Mouse (Mus musculus) megakaryocyte progenitor cell, adult 5-6 weeks (primary cell): ENCODE measurements around the gene Rgs3. TPM values are rescaled to one million over a fixed set of nuclear protein-coding genes. Genes with fewer than 3 reads are reported as not detected.
A peak's percentile ranks its signal among the peaks of the same experiment; 100 is the strongest.

Experiments used
- ATAC-seq: replicated peaks from 2 replicates; pipeline ENCODE4 v1.8.0; 2016; ENCODE audit warnings: mild to moderate bottlenecking, moderate TSS enrichment, inconsistent platforms; ENCODE audit not compliant: poor library complexity
- total RNA-seq, 2 experiments: library from RNA; stranded (forward) in 1 of 2; stranded (reverse) in 1 of 2; fragments of 157-497, 149-512 nt in 1 of 2; fragments of 200-1000 nt in 1 of 2; gene quantifications; 2 replicates each; pipeline versions ENCODE4 v1.2.3 to v1.2.4; 2015 to 2017

The Rgs3 gene
- total RNA-seq, 2 experiments from 2014 or later = 4.2 to 10.8 TPM

- ATAC-seq = no peak
Measured at GRCm38 (mm10) chr4:62544801-62545200, 14.8 kb upstream of the Rgs3 start.

- ATAC-seq = no peak
Measured at GRCm38 (mm10) chr4:62551966-62552365, 7.7 kb upstream of the Rgs3 start.

GRCm38 (mm10) chr4:62557436-62557835 is 2.2 kb upstream of the Rgs3 start:
- ATAC-seq = no peak

DNA sequence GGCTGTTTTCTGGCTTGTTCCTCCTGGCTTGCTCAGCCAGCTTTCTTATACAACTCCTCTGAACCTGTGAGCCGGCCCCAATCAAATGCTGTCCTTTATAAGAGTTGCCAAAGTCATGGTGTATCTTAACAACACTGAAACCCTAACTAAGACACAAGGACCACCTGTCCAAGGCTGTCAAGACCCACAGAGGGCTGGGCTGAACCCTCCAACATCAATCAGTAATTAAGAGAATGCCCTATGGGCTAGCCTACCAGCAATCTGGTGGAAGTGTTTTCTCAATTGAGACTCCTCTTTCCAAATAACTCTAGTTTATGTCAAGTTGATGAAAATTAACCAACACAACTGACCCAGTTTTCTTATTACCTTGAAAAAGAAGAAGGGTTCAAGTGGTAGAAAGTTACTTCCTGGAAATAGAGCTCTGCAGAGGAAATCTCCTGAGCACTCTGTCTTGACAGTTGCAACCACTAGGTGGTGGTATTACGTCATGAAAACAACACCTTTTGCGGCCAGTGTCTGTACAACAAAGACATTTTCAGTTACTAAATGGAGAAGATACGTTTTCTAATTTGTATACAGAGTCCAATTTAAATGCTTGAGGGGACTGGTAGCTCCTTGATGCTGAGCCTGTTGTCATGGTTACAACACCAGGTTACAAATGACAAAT is 1.4 kb downstream of the Rgs3 start:
- peak; percentile 95 for ATAC-seq

GRCm38 (mm10) chr4:62561630-62562001 is 2.0 kb downstream of the Rgs3 start:
- ATAC-seq = no peak

DNA sequence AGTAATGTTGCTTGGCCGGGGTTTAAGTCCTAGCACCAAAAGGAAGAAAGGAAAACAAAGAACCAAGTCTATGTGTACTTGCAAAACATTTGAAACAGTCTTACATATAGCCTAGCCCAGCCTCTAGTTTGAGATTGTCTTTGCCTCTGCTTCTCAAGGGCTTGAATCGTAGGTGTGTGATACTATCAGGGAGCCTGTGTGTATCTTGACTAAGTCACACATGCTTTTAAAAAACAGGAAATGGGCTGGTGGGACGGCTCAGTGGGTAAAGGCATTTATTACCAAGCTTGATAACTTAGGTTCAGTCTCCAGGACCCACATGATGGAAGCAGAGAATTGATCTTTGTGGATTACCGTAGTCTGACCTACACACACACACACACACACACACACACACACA is 2.4 kb downstream of the Rgs3 start:
- no peak for ATAC-seq

DNA sequence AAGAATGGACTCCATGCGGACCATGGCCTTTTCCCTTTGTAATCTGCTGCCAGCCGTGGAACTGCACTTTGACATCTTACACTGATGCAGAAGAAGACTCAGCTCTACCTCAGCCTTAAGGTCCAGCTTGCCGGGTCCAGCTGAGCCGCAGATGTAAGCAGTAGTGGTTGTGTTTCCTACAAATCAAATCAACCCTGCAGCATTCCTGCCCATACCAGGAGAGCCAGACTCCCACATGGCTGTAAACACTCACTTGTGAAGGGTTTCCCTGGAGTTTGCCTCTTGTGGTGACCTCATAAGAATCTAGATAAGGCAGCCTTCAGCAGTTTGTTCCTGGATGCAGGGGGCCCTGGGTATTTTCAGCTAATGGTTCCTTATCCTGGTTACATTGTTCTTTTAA is 6.9 kb downstream of the Rgs3 start:
- ATAC-seq = no peak

DNA sequence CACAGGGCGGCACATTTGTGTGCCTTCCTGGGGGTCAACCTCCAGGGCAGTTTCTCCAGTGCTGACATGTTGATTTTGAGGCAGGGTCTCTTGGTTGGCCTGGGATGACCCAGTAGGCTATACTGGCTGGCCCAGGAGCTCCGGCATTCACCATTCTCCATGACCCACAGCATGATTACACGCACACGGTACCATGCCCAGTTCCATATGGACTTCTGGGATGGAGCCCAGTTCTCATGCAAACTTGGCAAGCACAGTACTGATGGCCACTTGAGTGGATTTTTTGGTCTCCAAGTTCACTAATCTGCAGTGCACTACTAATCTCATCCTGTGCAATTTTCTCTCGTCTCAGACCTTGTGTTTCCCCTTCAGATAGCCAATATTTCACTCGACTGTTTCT is 8.0 kb downstream of the Rgs3 start:
- no peak for ATAC-seq

GRCm38 (mm10) chr4:62568359-62568758 is 8.7 kb downstream of the Rgs3 start:
- ATAC-seq = no peak

DNA sequence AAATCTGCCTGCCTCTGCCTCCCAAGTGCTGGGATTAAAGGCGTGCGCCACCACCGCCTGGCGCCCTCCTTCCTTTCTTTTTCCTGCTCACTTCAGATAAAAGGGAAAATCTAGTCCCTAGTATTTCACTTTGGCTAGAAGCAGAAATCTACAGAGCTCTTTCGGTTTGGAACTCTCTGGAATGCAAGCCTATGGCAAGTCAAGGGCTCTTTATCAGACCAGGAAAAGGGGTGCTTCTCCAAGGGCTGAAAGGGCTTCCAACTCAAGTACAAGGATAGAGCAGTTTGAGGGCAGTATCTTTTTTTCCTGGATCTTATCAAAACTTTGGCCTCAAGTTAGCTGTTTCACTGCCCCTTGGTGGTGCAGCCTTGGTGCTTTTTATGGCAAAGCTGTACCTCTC is 10.0 kb downstream of the Rgs3 start:
- ATAC-seq = no peak

DNA sequence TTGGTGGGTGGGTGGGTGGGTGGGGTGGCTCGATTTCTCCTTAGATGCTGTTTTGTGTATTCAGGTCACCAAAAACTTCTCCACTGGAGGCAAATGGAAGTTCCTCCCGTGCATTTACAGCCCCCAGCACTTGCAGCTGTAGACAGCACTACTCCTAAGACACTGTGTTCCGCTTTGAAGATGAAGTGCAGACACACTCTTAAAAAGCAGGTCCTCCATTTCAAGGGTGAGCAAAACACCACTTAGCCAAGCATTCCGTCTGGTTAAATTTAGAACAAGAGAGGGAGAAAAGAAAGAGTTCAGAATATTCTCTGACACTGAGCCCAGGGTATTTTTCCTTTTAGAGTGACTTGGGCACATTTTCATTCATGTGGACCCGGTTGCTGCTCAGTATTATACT is 10.4 kb downstream of the Rgs3 start:
- no peak for ATAC-seq

DNA sequence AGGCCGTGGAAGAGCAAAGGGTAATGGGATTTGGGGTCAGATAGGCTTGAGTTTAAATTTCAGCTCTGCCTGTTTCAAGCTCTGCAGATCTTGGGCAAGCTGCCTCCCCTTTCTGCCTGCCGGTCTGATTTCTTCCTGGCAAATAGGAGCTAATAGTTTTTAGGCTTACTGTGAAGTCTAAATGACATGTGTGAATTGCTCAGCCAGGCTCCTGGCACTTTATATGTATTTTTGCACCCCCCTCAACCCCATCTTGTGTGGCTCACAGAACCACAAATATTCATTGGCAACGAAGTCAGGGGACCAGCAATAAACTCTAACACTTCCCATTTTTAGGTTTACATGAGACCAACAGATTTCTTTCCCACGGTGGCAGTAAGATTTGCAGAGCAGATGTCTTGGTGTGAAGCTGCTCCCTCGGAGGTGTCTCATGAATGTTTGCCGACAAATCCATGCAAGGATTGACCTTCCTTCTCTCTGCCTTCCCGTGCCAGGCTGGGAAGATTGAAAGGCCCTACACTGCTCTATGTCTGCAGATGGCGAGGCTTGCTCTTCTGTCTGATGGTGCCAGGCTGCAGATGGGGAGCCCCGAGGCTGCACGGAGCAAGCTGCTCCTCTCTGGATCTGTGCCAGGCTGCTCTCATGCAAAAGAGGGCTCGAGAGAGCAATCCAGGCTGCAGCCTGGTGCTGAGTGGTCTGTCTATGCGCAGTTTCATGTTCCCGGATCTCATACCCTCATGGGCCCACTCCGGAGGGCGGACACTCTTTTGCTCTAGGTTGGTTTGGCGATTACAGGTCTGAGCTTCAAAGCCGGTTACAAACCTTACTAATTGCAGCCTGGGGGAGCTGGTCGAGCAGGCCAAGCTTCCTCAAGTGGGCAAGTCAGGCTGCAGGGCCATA is 23.0 kb downstream of the Rgs3 start:
- ATAC-seq = no peak

- ATAC-seq = peak; percentile 55
Measured at GRCm38 (mm10) chr4:62583265-62584092, 23.8 kb downstream of the Rgs3 start.

DNA sequence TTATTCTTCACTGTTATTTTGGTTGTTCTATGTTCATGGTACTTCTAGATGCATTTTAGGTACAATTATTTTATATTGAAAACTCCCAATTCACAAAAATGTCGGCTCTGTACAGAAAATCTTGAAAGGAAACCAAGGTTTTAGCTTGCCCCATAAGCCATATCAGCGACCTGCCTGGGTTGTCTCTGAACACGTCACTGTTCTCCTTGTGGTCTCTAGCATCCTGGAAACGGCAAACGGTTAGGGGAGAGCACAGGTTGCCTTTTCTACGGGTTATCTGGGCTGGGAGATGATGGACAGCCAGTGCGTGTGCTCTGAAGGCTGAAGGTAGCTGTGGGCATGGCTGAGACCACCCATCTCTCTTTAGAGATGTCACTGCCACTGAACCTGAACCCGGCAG is 27.4 kb downstream of the Rgs3 start:
- no peak for ATAC-seq

GRCm38 (mm10) chr4:62590878-62591277 is 31.2 kb downstream of the Rgs3 start:
- ATAC-seq = peak; percentile 52; the same call in 1 of the 2 replicates

DNA sequence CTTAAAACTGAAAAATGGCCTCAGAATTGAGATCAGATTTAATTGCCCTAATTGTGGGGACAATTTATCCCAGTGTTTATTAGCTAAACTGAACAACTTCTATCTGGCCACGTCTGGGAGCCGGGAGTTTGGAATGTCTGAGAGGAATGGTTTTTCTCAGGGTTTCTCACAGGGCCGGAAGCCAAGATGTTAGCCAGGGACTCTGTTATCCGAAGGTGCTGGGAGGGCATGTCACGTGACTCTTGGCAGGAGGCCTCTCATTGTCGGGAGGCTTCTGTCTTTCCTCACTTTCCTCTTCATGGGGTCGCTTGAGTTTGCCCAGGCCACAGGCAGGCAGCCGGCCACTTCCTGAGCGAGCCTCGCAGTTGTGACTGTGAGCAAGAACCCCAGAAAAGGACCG is 31.7 kb downstream of the Rgs3 start:
- no peak; the same call in 1 of the 2 replicates for ATAC-seq

DNA sequence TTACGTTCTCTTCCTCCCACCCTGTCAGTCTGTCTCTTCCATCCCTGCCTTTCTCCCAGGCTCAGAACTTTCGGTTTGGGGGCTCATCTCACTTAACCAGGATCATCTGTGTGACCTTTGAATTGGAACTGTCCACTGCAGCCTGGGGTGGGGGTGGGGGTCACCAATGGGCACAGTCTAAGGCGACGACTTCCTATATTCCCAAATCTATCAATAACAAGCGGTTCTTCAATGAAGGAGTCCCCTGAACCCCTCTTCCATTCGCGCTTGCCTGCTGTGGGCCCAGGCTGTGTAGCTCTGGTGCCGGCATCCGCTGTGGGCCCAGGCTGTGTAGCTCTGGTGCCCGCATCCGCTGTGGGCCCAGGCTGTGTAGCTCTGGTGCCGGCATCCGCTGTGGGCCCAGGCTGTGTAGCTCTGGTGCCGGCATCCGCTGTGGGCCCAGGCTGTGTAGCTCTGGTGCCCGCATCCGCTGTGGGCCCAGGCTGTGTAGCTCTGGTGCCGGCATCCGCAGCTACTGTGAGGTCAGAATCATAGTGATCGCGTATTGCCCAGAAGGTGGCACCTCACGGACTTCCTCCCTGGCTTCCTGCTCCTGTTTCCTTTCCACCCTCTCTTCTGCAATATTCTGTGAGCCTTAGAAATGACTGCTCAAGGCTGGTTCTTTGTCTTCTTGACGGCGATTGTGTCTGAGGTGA is 34.0 kb downstream of the Rgs3 start:
- peak; percentile 91 for ATAC-seq

GRCm38 (mm10) chr4:62594442-62594841 is 34.8 kb downstream of the Rgs3 start:
- ATAC-seq = no peak

GRCm38 (mm10) chr4:62596051-62596450 is 36.4 kb downstream of the Rgs3 start:
- ATAC-seq = no peak

DNA sequence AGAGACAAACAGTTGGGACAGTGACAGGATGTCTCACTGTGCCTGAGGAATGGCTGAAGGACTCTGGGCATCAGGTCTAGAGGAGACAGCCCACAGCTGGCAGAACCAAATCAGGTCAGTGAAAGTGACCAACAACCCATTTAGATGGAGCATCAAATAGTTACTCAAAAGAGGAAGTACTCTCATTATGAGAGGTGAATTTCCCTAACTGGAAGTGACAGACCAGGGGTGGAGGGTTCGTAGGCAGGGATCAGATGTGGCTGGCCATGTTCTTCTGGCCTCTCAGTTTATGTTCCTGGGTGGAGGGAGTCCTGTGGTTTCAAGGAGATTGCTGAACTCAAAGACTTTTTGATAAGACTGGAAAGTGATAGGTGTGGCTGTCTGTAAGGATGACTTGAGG is 40.9 kb downstream of the Rgs3 start:
- ATAC-seq = peak; percentile 63

GRCm38 (mm10) chr4:62603607-62604006 is 44.0 kb downstream of the Rgs3 start:
- ATAC-seq = no peak
